Mouse (Mus musculus): Measurements from ENCODE around the gene Akna.

GRCm38 (mm10) chr4:63408247-63408646 is 5.1 kb upstream of the Akna start:
- TF ChIP-seq CTCF (IDR thresholded peaks at IDR 0.05; ENCODE audit: insufficient read depth, low read length) (no peak), POLR2A (IDR thresholded peaks at IDR 0.05; ENCODE audit: borderline replicate concordance, extremely low read depth, low read depth, low read length) (no peak)
